Mouse (Mus musculus): ENCODE results near the gene Tmem120b.
A peak's percentile ranks its signal among the peaks of the same experiment; 100 is the strongest.

Gene Tmem120b

DNA sequence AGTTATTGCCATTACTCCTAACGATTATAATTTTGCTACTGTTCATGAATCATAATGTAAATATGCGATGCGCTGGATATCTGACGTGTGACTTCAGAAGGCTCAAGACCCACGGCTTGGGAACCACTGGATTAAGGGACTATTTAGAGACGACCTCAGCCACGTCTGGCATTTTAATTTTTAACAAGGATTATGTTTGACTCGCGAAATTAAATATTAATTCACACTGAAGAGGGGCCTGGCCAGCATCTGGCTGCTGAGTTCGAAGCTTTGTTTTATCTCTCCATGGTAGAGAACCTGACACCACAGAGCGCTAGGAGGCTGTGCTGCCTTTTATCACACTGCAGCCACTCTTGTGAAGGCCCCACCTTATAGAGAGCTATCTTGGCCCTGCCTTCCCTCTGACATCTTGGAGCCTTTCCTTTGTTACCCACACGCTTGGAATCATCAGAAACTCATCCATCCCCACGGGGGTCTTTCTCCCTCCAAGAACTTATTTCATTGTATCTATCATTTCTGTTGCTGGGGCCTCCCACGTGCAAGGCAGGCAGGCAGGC, 24.9 kb downstream of the Tmem120b start:
- no peak for DNase-seq (ENCODE audit: low spot score)

DNA sequence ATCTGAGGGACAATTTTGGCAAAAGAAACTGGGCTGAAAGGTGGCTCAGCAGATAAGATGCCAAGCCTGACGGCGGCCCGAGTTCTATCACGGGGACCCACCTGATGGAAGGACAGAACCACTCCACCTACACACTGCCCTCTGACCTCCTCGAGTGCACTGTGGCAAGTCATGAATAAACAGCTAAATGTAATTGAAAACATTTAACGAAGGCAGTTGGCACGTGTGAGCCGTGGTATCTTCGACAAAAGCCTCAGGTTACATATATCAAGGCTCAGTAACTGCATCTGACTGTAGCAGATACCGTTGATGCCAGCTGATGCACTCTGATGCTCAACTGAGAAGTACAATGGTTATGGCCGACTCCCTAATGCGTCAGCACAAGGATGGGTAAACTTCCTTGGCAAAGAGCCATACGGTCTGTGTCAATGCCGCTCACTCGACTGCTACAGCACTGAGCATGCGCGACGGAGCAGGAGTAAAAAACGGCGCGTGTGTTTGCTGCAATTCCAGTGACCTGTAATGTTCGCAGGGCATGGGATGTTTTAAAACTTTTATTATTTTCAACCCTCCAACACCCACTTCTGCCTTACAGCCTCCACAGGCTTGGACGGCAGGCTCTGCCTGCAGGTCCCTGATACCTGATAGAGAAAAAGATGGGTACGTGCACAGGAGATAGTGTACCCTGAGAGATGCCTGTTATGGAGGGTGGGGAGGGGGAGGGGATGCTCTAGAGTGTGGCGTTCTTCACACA, 26.2 kb downstream of the Tmem120b start:
- DNase-seq (ENCODE audit: low spot score) = no peak

DNA sequence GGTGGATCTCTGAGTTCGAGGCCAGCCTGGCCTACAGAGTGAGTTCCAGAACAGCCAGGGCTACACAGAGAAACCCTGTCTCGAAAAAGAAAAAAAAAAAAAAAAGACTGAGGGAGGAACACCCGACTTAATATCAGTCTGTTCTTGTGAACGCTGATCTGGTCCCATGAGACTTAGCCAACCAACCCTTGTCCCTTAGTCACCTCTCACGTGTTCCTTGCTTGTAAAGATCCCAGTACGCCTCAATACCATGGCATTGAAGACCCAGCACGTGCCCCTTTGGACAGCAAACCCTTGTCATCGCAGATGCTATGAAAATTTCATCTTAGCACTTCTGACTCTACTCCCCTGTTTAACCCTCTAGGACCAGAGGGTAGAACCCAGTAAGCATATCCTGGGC, 28.1 kb downstream of the Tmem120b start:
- no peak for DNase-seq (ENCODE audit: low spot score)

DNA sequence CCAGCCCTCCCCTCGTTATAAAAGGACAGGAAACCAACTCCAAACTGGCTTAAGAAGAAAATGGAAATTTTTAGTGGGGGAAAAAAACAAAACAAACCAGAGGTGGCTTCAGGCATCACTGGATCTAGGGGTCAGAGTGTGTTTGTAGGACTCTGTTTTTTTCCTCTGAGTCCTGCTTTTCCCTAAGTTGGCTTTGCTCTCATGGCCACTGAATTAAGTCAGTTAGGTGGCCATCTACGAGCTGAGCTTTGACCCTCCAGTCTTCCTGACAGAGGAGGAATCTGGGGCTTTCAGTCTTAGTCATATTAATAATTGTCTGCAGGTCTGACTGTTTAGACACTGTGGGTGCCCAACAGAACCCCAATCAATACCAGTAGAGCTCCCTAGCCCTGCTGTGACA, 30.3 kb downstream of the Tmem120b start:
- peak; percentile 18 for DNase-seq (ENCODE audit: low spot score)

DNA sequence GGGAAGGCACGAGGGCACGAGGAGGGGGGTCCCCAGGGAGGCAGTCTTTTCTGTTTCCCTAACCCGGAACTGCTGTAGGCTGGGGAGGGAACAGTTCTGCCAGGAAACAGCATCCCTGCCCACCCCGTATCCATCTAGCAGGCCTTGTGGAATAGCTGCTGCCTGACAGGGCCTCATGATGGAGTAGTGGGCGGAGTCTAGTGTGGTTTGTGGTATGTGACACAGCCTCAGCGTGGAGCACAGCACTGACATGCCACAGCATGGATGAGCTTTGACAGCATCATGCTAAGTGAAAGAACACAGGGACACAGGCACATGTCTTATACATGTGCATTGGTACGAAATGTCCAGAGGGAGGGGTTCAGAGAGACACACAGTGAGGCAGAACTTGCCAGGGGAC, 34.2 kb downstream of the Tmem120b start:
- DNase-seq (ENCODE audit: low spot score) = peak; percentile 36

DNA sequence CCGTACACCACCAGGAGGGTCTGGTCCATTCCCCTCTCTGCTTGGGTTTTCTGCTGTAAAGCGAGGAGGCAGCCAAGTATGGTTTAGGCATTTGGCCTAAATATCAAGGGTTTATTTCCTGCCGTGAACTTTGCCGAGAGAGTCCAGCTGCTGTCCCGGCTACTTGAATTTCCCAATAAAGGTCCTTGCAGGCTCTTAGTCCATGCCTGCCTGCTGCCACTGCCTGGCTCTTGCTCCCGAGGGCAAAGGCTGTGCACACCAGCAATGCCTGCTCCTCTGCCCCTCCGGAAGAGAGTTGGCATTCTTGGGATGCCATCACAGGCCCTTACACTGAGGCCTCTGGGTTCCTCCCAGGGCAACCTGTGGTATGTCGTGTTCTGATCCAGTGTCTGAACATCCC, 35.3 kb downstream of the Tmem120b start:
- peak; percentile 35 for DNase-seq (ENCODE audit: low spot score)

DNA sequence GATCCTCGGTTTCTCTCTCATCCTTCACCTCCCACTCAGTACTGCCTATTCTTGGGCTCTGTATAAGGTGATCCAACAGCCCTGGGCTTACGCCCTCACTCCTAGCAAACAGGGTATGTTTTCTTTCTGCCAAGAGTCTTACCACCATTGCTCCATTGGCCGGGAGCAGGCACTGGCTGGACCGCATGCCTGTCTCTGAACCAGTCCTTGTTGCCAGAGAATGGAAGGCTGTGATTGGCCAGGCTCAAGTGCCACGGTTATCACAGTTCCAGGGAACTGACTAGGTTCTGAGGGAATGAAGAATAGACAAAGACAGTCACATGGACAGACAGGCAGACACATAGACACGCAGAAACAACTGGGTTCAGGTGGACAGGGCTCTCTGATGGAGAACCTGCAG, 36.6 kb downstream of the Tmem120b start:
- DNase-seq (ENCODE audit: low spot score) = no peak

DNA sequence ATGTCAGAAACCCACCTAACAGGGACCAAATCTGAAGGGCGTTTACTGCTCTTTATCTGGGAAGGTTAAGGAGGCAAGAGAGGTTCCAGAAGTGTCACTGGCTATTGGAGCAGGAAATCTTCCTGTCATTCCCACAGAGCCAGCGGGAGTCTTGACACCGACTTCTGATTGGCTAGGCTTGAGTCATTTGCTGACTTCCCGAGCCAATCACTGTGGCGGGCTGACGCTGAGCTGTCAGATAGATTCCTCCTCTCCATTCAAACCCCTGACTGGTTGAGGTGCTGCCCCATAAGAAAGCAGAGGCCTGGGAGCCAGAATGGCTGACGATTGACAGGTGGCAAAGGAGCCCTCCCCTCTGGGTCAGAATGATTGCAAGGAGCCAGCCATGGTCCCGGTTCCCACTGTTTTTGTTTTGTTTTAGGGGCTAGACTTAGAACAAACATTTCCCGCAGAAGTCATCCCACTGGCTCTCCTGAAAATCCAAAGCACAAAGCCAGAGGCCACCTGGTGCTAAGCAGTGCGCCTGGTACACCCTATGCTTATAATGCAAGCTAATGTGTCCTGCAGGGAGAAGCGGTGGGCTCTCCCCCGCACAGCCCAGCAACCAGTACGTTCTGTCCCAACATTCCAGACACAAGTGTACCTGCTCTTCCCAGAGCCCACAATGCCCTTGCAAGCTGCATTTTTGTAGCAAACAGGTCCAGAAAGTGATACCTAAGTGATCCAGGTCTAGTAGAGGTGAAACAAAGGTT, 41.4 kb downstream of the Tmem120b start:
- DNase-seq (ENCODE audit: low spot score) = no peak

DNA sequence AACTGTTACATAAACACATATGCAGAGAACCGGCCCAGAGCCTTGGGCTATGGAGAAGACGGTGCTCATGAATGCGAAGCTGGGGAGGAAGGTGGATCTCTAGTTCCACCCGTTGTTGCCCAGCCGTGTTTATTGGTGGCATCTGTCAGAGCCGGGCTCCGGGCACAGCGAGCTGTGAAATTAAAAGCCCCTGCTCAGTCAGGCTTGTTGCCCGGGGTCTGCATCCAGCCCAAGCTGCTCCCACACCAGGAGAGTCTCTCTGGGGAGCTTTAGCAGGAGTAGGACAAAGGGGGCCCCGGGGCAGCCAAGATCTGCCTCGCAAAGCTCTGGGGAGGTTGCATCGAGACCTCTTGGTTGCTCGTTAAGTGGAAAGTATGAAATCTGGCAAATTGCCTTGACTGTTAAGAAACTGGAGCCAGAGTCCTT, 42.1 kb downstream of the Tmem120b start:
- no peak for DNase-seq (ENCODE audit: low spot score)

DNA sequence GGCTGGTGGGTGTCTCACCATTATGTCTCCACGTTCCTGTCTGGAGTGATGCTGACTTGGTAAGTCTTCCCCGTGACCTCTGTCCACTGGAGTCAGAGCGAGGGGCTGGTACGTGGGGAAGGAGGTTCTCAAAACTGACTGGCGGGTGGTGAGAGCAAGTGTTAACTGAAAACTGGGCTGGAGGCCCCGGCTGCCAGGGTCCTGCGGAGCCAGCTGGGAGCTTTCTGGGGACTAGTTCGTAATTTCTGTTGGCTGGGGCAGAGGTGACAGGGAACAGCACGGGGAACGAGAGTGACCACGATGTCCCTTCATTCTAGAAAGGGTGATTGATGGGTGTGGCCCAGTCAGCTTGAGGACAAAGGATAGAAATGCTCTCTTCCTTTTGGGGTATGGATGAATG, 45.9 kb downstream of the Tmem120b start:
- no peak for DNase-seq (ENCODE audit: low spot score)

DNA sequence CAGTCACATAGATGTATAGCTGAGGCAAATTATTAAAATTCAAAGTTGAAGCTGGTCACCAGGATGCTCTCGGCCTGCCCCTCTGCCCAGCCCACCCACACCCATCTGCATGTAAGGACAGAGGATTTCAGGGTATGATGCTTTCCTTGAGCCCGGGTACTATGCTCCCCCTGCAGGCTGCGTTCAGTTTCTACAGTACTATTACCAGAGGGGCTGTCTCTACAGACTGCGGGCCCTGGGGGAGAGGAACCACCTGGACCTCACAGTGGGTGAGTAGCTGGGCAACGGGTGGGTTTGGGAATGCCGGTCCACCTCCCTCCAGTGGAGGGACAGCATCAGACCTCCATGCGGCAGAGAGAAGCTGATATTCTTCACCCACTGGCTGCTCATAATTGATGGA, 46.7 kb downstream of the Tmem120b start:
- DNase-seq (ENCODE audit: low spot score) = peak; percentile 75

DNA sequence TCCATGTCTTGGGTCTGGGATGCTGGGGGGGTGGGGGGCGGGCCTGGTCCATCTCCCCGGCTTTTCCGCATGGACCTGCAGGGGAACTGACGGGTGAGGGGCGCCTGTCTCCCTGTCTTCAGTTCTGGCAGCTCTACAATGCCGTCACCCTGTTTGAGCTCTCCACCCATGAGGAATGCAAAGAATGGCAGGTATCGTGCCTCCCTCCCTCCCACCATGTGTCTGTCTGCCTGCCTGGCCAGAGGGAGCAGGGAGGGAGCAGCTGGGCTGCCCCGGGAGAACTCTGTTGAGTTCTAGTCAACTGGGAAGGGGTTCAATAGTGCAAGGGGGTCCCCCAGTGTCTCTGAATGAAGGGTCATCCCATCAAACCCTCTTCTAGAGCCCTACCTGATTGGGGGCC, 47.9 kb downstream of the Tmem120b start:
- DNase-seq (ENCODE audit: low spot score) = no peak

DNA sequence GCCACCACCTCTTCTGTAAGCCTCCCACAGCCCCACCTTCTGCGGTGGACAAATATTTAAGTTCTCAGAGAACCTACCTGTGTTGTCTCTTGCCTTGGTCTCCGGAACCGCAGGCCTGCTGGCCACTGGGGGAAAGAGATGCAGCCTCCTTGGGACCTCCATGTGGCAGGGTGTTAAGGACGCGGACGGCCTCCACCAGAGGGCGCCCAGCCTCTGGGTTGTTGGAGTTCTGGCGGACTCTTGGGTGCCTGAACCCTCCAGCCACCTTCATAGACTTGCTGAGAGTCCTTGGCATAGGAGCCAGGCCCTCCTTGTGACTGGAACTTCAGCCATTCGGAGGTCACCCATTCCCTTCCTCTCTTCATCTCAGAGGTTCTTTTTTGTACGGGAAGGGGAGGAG, 49.0 kb downstream of the Tmem120b start:
- DNase-seq (ENCODE audit: low spot score) = peak; percentile 92

DNA sequence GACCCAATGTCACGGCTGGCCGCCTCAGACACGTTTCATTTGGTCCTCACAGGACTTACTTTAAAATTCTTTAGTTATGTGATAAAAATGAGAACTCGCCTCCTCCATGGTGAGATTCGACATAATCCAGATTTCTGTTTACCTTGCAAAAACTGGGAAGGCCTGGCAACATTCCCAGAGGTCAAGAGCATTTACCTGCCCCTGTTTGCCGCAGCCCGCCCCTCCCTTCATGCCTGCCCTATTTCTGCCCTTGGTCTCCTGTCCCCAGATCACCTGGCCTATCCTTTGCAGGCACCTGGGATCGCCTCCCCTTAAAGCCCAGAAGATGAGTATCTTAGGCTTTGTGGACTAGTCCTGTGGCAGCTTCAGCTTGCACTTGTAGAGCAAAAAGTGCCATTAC, 49.6 kb downstream of the Tmem120b start:
- DNase-seq (ENCODE audit: low spot score) = no peak

DNA sequence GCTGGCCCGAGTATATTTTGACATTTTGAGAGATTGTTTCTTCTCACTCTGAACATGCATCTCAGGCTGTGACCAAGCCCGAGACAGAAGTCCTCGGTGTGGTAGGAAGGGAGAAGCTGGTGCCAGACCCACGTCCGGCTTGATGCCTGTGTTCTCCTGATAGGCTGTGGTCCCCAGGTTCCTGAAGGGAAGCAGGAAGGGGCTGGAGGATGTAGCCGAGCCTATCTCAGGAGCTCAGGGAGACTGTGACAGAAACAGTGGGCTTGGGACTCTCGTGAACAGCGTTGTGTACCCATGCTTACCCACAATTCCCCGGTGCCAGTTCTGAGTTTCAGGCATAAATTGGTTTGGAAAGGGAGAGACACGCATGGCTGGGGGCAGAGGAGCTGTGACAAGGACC, 50.6 kb downstream of the Tmem120b start:
- DNase-seq (ENCODE audit: low spot score) = no peak

DNA sequence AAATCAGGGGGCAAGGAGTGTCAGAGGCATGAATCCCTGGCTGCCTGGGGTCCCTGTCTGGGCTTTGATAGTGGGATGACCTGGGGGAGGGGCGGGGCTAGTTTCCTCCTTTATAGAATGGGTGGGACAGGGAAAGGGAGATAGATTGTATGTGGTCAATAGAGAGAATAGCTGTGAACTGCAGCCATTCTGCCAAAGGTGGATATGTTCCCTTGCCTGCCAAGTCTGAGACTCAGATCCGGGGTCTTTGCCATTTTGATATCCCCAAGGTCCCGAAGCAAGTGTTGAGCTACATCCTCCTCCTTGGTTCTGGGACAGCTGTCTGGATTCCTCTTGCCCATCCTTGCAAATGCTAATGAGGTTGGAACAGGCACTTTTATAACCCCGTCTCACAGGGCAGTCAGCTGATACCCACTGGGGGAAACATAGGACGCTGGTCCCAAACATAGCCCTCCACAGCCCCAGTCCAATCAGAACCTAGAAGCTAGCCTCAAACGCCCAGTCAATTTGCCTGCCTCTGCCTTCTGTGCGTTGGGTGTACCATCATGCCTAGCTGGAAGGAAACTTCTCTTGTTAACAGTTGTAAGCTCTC, 52.5 kb downstream of the Tmem120b start:
- no peak for DNase-seq (ENCODE audit: low spot score)

DNA sequence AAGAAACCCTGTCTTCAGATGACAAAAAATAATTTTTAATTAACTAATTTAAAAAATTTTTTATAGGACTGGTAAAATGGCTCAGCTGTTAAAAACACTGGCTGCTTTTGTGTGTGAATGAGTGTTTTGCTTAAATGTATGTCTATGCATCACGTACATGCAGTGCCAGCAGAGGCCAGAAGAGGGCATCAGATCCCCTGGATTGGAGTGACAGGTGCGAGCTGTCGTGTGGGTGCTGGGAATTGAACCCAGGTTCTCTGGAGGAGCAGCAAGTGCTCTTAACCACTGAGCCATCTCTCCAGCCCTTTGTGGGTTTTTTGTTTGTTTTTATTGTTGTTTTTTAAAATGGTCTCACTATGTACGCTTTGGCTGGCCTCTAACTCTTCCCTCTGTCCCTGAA, 54.0 kb downstream of the Tmem120b start:
- no peak for DNase-seq (ENCODE audit: low spot score)

DNA sequence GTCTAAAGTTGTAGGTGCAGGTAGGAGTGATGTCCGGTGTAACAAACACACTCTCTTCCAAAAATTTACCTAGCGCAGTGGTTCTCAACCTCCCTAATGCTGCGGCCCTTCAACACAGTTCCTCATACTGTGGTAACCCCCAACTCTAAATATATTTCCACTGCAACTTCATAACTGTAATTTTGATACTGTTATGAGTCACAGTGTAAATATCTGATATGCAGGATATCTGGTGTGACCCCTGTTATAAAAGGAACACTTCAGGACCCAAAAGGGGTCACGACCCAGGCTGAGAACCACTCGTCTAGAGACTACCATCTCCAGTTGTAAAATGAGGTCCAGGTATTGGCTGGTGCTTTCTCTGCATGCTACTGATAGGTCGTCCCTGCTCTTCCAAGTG, 56.9 kb downstream of the Tmem120b start:
- no peak for DNase-seq (ENCODE audit: low spot score)

DNA sequence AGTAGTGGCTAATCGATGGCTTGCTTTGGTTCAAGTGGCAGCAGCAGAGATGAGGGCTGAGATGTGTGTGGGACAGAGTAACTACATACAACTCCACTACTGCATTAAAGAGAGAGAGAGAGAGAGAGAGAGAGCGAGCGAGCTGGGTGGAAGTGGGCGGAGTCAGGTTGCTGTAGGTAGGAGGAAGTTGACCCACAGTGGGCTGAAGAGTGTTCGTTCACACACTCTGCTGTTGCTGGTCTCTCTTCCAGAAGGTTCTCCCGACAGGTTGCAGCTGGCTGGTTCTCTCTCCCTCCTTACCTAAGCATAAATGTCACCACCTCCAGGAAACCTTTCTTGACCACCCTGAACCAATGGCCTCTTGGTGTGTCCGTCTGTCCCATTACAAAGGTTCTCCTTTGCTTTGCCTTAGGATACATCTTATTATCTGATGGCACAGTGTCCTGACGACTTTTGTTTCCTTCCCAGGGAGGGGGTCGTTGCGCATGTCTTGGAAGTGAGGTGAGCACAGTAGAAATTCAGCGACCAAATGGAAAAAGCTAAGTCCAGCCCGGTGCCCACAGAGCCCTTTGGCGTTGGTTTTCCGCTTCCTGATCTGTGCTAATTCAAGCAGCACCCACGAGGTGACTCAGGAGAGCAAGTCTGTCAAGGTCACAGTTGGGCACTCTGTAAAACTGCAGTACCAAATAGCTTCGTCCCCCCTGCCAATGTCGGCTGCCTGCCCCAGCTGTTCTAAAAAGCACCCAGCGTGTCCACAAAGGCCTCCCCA, 57.6 kb downstream of the Tmem120b start:
- DNase-seq (ENCODE audit: low spot score) = no peak

DNA sequence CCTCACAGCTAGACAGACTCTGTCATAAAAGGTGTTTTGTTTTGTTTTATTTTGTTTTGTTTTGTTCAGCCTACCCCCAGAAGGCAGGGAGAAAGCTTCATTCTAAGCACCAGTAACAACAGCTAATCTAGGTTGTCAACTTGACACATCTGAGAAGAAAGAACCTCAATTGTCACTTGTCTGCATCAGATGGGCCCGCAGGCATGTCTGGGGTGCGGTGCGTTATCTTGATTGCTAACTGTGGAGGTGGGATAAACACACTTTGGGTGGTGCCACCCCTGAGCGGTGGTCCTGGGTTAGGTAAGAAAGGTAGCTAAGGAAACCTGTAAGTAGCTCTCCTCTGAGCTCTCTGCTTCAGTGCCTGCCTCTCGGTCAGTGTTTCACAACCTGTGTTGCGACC, 58.8 kb downstream of the Tmem120b start:
- DNase-seq (ENCODE audit: low spot score) = no peak

DNA sequence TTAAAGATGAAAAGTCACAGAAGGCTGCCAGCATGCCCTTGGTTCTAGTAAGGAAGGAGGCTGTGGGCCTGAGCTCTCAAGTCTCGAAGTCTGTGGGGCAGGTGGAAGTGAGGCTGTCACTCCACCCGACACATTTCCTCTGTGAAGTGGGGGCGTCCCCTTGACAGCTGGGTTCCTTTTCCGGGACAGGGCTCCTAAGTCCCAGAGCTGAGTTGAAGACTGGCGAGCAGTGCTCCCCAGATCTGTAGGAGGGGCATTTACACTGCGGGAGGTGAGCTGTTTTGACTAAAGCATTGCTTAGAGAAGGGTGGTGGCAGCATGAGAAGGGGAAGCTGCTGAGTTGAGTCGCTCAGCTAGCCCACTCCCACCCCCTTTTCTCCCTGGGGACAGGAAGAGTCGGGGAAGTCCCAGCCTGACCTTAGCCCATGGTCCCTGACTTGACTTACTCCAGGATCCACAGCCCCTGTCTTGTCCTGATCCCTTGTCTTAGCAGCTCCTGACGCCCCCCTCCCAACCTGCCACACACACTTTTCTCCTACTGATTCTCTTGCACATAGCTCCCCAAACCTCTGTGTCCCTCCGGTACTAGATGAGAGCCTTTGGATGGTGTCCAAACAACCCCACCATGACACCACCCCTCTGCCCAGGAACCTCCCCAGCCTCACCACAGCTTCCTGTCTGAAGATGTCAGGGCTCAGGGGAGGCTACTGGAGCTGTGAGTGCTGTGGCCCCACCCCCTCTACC, 60.4 kb downstream of the Tmem120b start:
- no peak for DNase-seq (ENCODE audit: low spot score)
